Mouse (Mus musculus) heart, embryonic 10.5 days (tissue): ENCODE results near the gene Epha7. TPM values are rescaled to one million over a fixed set of nuclear protein-coding genes. Genes with fewer than 3 reads are reported as not detected.

Source experiments
- DNase-seq: peaks from one replicate; pipeline ENCODE4 v3.0.0-alpha.2; 2017; ENCODE audit warnings: low spot score
- H3K27ac ChIP-seq: fragments of 300-500 bp; sonication (generic); 2 replicates; pipeline ENCODE4 v1.5.1; 2016; ENCODE audit warnings: mild to moderate bottlenecking
- H3K27me3 ChIP-seq: fragments of 300-500 bp; sonication (generic); 2 replicates; pipeline ENCODE4 v1.6.1; 2016; ENCODE audit warnings: mild to moderate bottlenecking; ENCODE audit not compliant: poor library complexity, insufficient read depth, severe bottlenecking
- H3K36me3 ChIP-seq: fragments of 300-500 bp; sonication (generic); 2 replicates; pipeline ENCODE4 v1.6.1; 2016; ENCODE audit warnings: mild to moderate bottlenecking, moderate library complexity
- H3K4me1 ChIP-seq: fragments of 300-500 bp; sonication (generic); 2 replicates; pipeline ENCODE4 v1.6.1; 2016; ENCODE audit warnings: mild to moderate bottlenecking
- H3K4me3 ChIP-seq: fragments of 300-500 bp; sonication (generic); 2 replicates; pipeline ENCODE4 v1.5.1; 2016; ENCODE audit warnings: mild to moderate bottlenecking, moderate library complexity
- H3K9me3 ChIP-seq: fragments of 300-500 bp; sonication (generic); 2 replicates; pipeline ENCODE4 v1.6.1; 2016; ENCODE audit warnings: mild to moderate bottlenecking, moderate library complexity
- WGBS: fragments of 180-500 bp; shearing (Covaris S2); methylation state at CpG from one replicate; pipeline ENCODE4 v1.1.7; 2016; 5-methylcytosine and 5-hydroxymethylcytosine counted together
- polyA plus RNA-seq: library from polyadenylated mRNA; unstranded; fragments of >200 nt; fragmentation: Nextera tagmentation; extraction: Ambion mirVana; gene quantifications from 2 replicates; pipeline ENCODE4 v1.2.1, GENCODE M21; 2016

Gene Epha7
- polyA plus RNA-seq, 1 experiment from 2014 or later, result 42.6 TPM

DNA sequence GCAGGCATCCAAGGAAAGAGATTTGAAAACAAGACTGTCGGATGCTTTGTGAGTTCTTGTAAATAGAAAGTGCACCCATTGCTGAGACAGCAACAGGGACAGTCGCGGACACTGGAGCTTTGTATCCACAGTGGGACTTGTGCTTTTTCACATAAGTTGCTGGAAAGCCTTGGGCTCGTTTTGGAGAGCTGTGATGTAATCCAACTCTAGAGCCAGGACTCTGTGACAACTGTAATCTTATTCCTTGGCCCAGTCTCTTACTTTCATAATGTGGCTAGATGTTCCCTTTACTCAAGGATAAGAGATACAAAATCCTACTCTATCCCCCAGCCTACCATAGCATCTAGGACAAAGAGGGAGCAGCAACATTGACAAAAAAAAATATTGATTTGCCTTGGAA lies 97.2 kb downstream of the Epha7 start:
- no peaks in the 10 kb centered on the region for H3K9me3 ChIP-seq
- no peak for DNase-seq
- no peak overlapping the region for H3K27ac ChIP-seq
- H3K27me3 ChIP-seq, result no peaks in the 10 kb centered on the region
- H3K36me3 ChIP-seq, result no peaks in the 10 kb centered on the region
- H3K4me3 ChIP-seq, result no peak overlapping the region
- no peaks in the 10 kb centered on the region for H3K4me1 ChIP-seq
- WGBS, result 75% methylated on average over 4 of the region's 4 CpGs

DNA sequence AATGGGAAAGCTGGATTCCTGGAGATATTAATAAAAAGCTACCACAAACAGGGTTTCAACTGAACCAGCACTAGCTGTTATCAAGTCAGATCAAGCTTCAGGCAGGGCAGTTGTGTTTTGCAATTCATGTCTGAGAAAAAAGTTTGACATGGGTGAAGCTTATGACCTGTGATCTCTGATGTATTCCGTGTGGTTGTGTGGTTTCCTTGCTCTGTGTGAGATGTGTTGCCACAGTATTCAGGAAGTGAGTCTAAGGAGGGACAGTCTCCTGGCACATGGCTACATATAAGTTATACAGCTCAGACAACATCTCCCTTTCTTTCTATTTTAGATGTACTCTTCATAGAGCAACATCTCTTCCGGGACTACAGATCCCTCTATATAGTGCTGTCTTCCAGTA lies 99.1 kb downstream of the Epha7 start:
- H3K27ac ChIP-seq, result no peak overlapping the region
- H3K4me3 ChIP-seq, result no peak overlapping the region
- H3K36me3 ChIP-seq, result no peaks in the 10 kb centered on the region
- no peaks in the 10 kb centered on the region for H3K9me3 ChIP-seq
- H3K27me3 ChIP-seq, result no peaks in the 10 kb centered on the region
- WGBS, result 80% methylated on average over 2 of the region's 2 CpGs
- no peak for DNase-seq
- H3K4me1 ChIP-seq, result no peaks in the 10 kb centered on the region

DNA sequence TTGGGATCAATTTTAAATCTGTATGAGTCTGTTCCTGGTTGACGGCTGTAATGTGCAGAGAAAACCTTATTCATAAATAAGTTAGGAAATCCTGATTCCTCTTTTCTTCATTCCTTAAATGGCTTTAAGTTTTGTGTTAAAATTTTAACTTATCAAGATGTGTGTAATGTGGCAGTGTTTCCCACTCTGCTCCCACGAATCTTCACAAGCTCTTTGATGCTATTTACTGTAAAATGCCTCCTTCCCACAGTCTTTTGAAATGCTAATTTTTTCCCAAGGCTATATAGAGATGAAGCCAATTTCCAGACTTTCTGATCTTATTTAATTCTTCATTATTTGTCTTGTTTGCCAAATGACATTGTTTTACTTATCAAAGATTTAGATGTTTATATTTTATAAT lies 100.7 kb downstream of the Epha7 start:
- no peak overlapping the region for H3K27ac ChIP-seq
- H3K4me1 ChIP-seq, result no peaks in the 10 kb centered on the region
- no peak overlapping the region for H3K4me3 ChIP-seq
- WGBS, result 80% methylated on average over 2 of the region's 2 CpGs
- no peaks in the 10 kb centered on the region for H3K9me3 ChIP-seq
- no peaks in the 10 kb centered on the region for H3K27me3 ChIP-seq
- DNase-seq, result no peak
- H3K36me3 ChIP-seq, result no peaks in the 10 kb centered on the region

DNA sequence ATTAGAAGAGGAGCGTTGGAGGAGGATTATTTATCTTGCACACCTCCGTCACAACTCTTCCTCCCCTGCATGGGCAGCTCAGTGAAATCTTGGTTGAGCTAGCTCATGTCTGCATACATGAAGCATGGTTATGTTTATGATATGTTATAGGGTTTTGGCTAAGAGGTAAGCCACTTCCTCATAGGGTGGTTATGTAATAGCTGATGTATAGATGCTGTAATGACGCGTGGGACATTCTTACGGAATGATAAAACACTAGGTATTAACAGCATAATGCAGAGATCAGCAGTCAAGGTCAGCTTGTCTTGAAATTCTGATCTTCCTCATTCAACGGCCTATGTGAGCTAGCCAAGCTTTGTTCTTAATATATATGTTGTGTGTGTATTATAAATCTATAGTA lies 107.7 kb downstream of the Epha7 start:
- WGBS, result 87% methylated on average over 6 of the region's 6 CpGs
- no peaks in the 10 kb centered on the region for H3K27me3 ChIP-seq

DNA sequence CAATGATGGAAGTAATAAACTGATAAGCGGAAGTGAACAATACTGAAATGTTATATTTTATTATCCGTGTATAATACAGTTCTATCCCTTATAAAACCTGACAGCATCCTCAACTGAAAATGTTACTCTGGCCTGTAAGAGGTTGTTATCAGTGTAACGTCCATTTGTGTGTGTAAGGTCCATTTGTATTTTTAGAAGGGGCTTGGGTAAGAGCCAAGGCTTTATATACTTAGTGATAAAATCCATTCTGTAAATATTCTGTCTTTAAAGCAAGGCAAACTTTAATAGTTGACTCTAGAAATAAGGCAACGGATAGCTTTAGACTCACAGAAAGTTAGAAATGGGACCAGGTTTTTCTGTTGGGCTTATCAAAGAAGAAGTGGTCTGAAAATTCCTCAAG lies 113.1 kb downstream of the Epha7 start:
- 65% methylated on average over 4 of the region's 4 CpGs for WGBS
- Histone ChIP-seq H3K4me3 (no peak overlapping the region), H3K27ac (no peak overlapping the region), H3K27me3 (no peaks in the 10 kb centered on the region), H3K36me3 (no peaks in the 10 kb centered on the region), H3K4me1 (no peaks in the 10 kb centered on the region), H3K9me3 (no peaks in the 10 kb centered on the region)
- DNase-seq, result no peak

More for the DNA sequence above, 107.7 kb downstream of the Epha7 start:
- no peaks in the 10 kb centered on the region for H3K4me1 ChIP-seq
- H3K27ac ChIP-seq, result no peak overlapping the region
- no peaks in the 10 kb centered on the region for H3K9me3 ChIP-seq
- H3K36me3 ChIP-seq, result no peaks in the 10 kb centered on the region
- no peak overlapping the region for H3K4me3 ChIP-seq
- no peak for DNase-seq

DNA sequence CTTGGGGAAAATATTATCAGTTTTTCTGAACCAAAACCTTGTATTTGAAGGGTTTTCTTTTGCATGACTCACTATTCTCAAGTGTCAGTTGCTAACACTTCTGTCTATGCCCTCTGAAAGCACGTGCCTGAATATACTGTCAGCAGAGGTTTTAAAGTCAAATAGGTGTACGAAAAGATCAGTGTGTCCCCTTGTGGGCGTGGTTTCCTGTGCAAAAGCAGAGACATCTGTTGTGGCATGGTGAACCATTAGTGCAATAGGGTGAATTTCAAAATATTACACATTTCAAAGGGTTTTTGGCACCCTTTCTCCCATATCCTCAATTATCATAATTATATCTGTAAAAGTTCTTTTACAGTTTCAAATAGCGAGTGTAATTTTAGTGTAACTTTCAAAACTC lies 120.5 kb downstream of the Epha7 start:
- no peak overlapping the region for H3K4me3 ChIP-seq
- H3K27ac ChIP-seq, result no peak overlapping the region
- peaks cover 7% of the 10 kb centered on the region; the same call in 1 of the 2 replicates for H3K36me3 ChIP-seq
- no peaks in the 10 kb centered on the region for H3K27me3 ChIP-seq
- no peak for DNase-seq
- WGBS, result 84% methylated on average over 4 of the region's 4 CpGs
- 0 out of 2 replicates have a peak, but pooled peaks cover 3% of the 10 kb centered on the region for H3K4me1 ChIP-seq
- H3K9me3 ChIP-seq, result no peaks in the 10 kb centered on the region

DNA sequence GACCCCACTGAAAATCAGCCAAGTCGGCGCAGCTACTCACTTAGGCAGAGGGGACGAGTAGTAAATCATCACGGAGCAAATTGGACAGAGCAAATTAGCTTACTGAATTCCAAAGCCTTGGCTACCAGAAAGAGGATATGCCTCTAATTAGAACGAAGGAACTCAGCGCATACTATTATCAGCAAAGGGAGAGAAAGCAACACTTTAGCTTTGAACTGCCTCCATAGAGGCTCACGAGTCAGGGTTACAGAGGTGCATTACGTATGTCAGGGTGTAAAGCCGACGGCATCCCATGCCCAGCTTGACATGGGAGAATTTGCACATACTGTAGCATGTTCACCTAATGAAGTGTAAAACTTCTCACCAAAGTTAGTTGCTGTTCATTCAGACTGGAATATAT lies 121.9 kb downstream of the Epha7 start:
- H3K36me3 ChIP-seq, result peaks cover 10% of the 10 kb centered on the region; the same call in 1 of the 2 replicates
- H3K4me3 ChIP-seq, result no peak overlapping the region
- 82% methylated on average over 10 of the region's 10 CpGs for whole genome bisulfite sequencing
- no peaks in the 10 kb centered on the region for H3K9me3 ChIP-seq
- no peaks in the 10 kb centered on the region for H3K27me3 ChIP-seq
- H3K4me1 ChIP-seq, result 0 out of 2 replicates have a peak, but pooled peaks cover 3% of the 10 kb centered on the region
- no peak for DNase-seq
- no peak overlapping the region for H3K27ac ChIP-seq

DNA sequence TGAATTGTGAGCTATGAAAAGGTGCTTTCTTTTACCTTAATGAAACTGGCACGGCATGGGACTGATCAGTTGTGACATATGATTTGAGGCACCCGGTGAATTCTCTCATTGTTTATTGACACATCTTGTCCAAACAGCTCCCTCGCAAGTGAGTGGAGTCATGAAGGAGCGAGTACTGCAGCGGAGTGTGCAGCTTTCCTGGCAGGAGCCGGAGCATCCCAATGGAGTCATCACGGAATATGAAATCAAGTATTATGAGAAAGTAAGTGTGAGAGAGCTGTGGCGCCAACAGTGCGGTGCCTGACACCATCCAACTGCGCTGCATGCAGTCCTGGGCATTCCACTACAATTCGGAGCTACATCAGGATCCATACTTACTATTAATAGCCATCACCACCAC lies 122.6 kb downstream of the Epha7 start:
- H3K27me3 ChIP-seq, result no peaks in the 10 kb centered on the region
- peaks cover 10% of the 10 kb centered on the region; the same call in 1 of the 2 replicates for H3K36me3 ChIP-seq
- WGBS, result 85% methylated on average over 11 of the region's 11 CpGs
- H3K4me1 ChIP-seq, result 0 out of 2 replicates have a peak, but pooled peaks cover 3% of the 10 kb centered on the region
- H3K9me3 ChIP-seq, result no peaks in the 10 kb centered on the region
- H3K27ac ChIP-seq, result no peak overlapping the region
- H3K4me3 ChIP-seq, result no peak overlapping the region
- DNase-seq, result no peak

DNA sequence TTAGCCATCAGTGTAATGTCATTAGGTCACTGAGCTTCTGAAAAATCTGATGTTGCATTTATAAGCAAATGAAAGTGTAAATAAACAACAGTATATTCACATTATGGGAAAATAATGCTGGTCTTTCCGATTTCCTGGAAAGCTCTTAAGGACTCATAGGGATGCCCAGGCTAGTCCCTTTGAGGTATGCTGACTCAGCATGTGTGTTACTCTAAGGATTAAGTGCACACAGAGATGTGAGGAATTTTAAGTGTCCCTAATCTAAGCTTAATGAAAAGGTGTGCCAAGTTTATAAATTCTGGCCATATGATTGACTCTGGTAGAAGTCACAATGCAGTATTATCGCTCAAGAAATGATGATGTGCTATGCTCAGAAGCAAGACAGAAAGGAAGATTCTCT lies 127.8 kb downstream of the Epha7 start:
- 92% methylated on average over 2 of the region's 2 CpGs for WGBS
- H3K27me3 ChIP-seq, result no peaks in the 10 kb centered on the region
- H3K4me1 ChIP-seq, result 0 out of 2 replicates have a peak, but pooled peaks cover under 1% of the 10 kb centered on the region
- H3K27ac ChIP-seq, result no peak overlapping the region
- peaks cover 12% of the 10 kb centered on the region; the same call in 1 of the 2 replicates for H3K36me3 ChIP-seq
- H3K9me3 ChIP-seq, result no peaks in the 10 kb centered on the region
- no peak for DNase-seq
- H3K4me3 ChIP-seq, result no peak overlapping the region

DNA sequence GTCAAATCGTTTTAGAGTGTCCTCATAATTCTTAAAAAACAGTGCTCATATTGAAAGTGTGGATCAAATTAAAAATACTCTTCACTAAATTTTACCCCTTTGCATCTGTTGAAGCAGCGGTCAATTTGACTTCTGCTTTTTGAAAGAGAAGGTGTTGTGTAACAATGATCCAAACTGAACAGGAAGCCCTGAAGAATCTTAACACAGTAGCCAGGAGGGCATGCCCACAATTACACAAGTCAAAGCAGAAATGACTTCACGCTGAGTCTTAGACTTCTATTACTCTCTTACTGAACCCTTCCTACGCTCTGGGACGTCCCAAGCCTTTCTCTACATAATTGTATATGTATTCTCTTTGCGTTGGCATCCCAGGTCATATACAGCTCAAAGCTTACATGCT lies 131.3 kb downstream of the Epha7 start:
- Histone ChIP-seq H3K27me3 (no peaks in the 10 kb centered on the region), H3K4me3 (no peak overlapping the region), H3K4me1 (no peaks in the 10 kb centered on the region), H3K9me3 (no peaks in the 10 kb centered on the region), H3K36me3 (peaks cover 9% of the 10 kb centered on the region; the same call in 1 of the 2 replicates), H3K27ac (no peak overlapping the region)
- no peak for DNase-seq
- WGBS, result 84% methylated on average over 6 of the region's 6 CpGs

DNA sequence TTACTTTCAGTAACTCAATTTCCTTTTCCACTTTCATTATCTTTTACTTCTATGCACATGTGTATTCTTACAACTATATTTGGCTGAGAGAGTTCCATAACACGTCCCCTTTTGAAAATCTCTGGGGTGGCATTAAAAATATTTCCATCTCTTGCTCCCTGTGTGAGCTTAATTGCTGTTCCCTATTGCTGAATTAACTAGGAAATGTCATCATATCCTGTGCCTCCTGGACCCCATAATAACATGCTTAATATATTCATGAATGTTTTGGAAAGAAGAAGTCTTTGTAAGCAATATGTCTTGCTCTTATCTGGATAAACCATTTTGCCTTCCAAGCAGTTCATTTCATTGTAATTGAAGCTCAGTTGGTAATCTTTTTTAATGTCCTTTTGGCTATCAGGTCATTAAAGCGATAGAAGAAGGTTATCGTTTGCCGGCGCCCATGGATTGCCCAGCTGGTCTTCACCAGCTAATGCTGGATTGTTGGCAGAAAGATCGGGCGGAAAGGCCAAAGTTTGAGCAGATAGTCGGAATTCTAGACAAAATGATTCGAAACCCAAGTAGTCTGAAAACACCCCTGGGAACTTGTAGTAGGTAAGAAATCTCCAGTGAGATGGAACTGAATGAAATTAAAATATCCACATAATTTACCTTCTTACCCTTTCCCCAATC lies 148.1 kb downstream of the Epha7 start:
- H3K27me3 ChIP-seq, result no peaks in the 10 kb centered on the region
- no peak overlapping the region for H3K4me3 ChIP-seq
- WGBS, result 93% methylated on average over 9 of the region's 9 CpGs
- H3K9me3 ChIP-seq, result no peaks in the 10 kb centered on the region
- no peak for DNase-seq
- H3K4me1 ChIP-seq, result no peaks in the 10 kb centered on the region
- H3K27ac ChIP-seq, result no peak overlapping the region
- peaks cover 30% of the 10 kb centered on the region; the same call in 1 of the 2 replicates for H3K36me3 ChIP-seq

DNA sequence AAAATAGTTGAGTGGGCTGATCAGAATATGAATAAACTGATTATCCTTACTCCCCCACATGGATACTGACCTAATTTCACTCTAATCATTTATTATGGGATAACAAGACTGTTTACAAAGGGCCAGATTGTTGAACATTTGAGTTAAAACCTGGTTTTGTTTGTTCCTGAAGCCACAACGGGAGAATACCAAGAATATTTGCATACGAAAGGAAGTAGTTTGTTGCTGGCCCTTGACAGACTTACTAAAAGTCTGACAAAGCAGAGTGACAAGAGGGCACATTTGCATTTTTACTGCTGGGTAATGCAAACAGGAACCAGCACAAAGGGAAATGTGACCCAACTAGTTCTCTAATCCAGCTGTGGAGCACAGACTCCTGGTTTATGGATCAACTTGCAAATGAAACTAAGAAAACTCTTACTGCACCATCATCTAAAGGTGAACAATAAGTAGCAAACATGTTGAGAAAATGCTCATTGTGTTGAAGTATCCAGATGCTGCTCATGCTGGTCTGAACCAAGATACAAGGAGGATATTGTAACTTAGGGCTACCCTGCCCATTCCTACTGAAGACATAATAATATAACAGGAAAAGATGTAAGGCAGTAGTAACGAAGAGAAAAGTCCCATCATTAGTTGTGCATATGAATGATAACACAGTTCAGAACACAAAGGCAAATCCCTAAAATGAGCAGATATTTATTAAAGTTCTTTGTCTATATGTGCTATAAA lies 154.8 kb downstream of the Epha7 start:
- DNase-seq, result no peak
- WGBS, result 62% methylated on average over 3 of the region's 3 CpGs
- H3K9me3 ChIP-seq, result no peaks in the 10 kb centered on the region
- H3K27ac ChIP-seq, result no peak overlapping the region
- H3K36me3 ChIP-seq, result peaks cover 19% of the 10 kb centered on the region; the same call in 1 of the 2 replicates
- H3K4me1 ChIP-seq, result no peaks in the 10 kb centered on the region
- no peak overlapping the region for H3K4me3 ChIP-seq
- no peaks in the 10 kb centered on the region for H3K27me3 ChIP-seq

DNA sequence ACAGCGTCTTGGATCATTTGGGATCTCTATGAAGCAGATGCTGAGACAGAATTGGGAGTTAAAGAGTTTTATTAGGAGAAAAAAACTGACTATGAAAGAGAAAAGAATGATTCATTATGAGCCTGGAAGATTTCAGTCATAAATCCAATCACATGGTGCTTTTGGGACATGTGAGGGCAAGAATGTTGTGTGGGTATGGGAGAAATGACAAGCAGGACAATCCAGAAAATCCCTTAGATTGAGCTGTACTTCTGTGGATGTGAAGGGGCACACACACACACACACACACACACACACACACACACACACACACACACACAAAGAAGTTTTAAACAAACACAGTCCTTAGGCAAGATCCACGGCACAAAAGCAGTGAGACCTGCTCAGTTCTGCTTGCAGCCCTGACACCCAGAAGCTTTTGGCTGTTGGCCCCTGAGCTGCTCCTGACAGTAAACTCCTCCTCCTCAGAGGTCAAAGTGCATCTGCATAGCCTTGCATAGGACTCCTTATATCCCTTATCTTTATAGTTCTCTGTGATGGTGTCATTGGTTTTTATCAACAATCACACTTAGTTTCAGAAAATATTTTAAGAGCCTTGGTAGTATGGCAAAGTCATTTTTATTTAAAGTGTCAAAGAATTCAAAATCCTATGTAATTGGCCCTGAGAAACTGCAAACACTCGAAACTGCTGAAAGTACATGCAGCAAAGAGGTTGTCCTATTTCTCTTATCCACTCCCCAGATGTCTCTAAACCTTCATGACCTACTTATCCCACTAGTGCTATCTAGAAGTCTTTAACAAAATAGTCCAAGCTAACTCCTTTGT lies 185.7 kb downstream of the Epha7 start:
- Histone ChIP-seq H3K4me1 (peaks cover 5% of the 10 kb centered on the region; the same call in 1 of the 2 replicates), H3K36me3 (no peaks in the 10 kb centered on the region), H3K4me3 (no peak overlapping the region), H3K27ac (no peak overlapping the region), H3K9me3 (no peaks in the 10 kb centered on the region), H3K27me3 (no peaks in the 10 kb centered on the region)
- no peak for DNase-seq
- WGBS, result 64% methylated on average over 3 of the region's 3 CpGs
